Mouse (Mus musculus): Measurements from ENCODE around the gene AW011738.

AW011738 gene

GRCm38 (mm10) chr4:156203001-156203412 is at the start of gene AW011738:
Gene AW011738 (plus strand): TSS chr4:156203304.
- peak; percentile 82 for DNase-seq (ENCODE audit: extremely low spot score)

DNA sequence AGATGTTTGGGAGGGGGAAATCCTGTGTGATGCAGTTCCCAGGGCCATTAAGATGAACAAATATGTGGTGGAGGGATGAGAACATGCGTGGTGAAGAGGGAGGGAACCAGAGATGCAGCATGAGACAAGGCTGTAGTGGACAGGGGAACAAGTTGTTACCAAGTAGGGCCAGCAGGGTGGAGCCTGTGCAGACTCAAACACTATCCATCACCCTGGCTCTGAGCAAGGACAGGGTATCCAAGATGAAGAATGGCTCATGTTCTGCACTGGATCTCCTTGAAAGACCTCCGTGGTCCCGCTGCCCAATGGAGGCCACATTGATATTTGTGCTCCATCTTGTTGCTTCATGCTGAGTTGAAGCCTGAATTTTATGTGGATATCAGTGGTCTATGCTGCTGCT is 48.3 kb upstream of the AW011738 start:
- DNase-seq (ENCODE audit: extremely low spot score): no peak

DNA sequence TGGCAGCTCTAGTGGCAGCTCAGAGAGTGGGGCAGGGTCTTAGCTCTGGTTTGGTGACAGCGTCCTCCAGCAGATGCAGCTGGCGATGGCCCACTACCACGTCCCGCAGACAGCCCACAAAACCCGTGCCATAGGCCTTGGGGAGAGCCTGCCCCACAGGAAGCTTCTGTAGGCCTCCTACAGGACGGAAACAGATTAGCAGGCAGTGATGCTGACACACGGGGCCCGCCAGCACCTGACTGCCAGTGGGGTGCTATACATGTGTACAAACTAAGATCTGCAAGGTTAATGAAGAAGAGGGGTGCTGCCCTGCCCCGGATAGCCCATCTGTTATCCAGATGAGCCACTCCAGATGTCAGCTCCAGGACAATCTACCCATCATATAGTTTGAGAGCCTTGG is 36.6 kb upstream of the AW011738 start:
- DNase-seq (ENCODE audit: extremely low spot score): no peak

- no peak for DNase-seq (ENCODE audit: extremely low spot score)
Observed at GRCm38 (mm10) chr4:156168611-156169010, 34.5 kb upstream of the AW011738 start.

DNA sequence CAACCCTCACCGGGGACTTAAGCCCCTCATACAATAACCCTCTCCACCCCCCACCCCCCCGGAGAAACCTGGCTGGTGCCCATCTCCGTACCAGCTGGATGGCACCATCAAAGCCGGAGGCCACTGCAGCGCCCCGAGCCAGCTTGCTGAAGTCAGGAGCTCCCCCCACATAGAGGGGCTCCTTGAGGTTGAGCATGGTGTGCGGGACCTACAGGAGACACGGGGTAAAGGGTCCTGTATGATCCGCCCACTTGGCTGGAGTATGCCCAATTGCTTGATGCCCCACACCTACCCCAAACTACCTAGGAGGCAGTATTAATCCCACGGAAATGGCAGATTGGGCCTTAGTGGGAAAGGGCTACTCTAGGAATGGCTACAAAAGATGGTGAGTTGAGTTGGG is 34.0 kb upstream of the AW011738 start:
- DNase-seq (ENCODE audit: extremely low spot score): no peak

- no peak for DNase-seq (ENCODE audit: extremely low spot score)
Observed at GRCm38 (mm10) chr4:156171828-156172227, 31.3 kb upstream of the AW011738 start.

DNA sequence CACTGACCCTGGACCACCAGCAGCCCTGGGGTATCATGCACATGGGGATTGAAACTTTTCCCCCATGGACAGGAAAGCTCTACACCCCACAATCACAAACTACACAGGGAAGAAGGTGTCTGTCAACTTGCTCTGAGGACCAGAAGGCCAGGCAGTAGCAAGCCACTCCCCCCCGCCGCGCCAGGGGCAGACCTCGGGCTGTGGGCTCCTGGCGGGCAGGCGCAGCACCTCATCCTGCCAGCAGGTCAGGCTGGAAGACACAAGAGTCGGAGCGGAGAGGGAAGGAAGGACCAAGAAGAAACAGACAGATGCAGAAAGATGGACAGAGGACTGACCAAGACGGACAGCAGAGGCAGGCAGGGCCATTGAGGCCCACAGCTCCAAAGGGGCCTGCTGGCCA is 25.5 kb upstream of the AW011738 start:
- no peak for DNase-seq (ENCODE audit: extremely low spot score)

GRCm38 (mm10) chr4:156183747-156184146 is 19.4 kb upstream of the AW011738 start:
- no peak for DNase-seq (ENCODE audit: extremely low spot score)

DNA sequence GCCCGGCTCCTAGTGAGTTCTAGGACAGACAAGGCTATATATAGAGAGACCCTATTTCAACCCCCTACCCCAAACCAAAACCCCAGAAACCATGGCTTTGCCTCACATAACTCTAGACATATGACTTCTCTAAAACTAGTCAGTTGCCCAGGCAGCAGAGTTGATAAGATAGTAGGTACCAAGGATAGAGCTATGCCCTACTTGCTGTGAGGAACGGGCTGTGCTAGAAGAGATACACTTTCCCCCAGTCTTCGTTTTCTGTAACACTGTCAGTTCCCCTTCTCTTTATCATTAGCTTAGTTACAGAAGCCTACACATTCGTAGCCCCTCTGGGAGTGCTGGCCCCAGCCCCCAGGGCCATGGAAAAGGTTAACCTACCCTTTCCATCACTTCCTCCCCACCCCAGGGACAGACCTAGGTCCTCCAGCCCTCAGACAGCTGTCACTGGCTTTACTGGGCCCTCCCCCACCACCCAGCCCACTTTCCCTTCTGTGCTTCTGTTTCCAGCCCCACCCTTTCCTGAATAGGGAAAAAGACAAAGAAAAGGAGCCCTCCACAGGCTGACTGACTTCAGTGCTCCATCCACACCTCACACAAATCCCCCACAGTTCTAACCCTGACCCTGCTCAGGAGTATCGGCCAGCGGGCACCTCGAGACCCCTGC is 18.7 kb upstream of the AW011738 start:
- no peak for DNase-seq (ENCODE audit: extremely low spot score)

GRCm38 (mm10) chr4:156185456-156185949 is 17.6 kb upstream of the AW011738 start:
- DNase-seq (ENCODE audit: extremely low spot score): no peak

GRCm38 (mm10) chr4:156185950-156186850 is 16.9 kb upstream of the AW011738 start:
- peak; percentile 72 for DNase-seq (ENCODE audit: extremely low spot score)

DNA sequence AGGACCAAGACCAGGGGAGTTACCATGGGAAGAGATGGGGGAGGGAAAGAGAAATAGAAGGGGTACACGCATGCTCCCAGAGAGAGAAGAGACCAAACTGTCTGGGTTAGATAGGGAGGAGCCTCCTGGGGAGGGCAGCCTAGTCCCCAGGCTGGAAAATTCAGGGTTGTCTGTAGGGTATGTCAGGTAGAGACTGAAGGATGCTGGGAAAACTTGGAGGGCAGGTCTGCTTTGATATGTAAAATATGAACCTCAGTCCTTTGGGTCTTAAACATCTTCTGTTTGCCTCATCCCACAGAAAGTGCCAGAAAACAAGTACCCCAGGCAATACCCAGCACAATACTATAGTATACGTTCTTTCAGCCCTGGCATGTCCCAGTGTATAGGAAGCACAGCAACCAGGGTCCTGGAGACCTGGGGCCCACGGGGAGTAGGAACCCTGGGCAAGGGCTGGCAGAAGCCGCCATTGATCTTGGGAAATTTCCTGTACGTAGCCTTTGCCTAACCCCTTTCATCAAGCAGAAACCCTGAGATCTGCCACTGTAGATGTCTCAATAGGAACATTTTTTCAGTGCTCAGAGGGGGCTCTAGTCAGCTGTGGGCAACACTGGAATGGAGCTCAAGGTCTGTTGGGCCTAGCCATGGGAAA is 14.8 kb upstream of the AW011738 start:
- no peak for DNase-seq (ENCODE audit: extremely low spot score)

DNA sequence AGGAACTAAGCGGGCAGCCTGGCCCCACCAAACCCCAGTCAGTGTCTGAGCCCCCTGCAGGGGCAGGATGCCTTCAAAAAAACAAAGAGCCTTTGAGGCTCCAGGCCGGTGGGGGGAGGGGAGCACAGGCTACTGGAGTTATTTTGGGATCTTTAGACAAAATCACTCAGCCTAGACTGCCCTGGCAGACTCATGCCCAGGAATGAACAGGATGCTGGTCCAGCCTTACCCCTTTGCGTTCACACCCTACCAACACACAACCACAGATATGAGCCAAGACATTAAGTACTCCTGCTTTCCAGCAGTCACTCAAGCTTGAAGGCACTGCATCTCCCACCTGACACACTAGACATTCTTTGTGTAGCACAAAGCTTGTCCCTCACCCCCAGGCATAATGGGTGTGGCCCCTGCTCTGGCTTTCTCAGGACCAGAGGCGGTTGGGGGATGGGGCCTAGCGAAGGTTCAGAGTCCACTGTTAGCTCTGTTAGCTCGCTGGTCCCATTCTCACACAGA is 14.2 kb upstream of the AW011738 start:
- peak; percentile 65 for DNase-seq (ENCODE audit: extremely low spot score)

DNA sequence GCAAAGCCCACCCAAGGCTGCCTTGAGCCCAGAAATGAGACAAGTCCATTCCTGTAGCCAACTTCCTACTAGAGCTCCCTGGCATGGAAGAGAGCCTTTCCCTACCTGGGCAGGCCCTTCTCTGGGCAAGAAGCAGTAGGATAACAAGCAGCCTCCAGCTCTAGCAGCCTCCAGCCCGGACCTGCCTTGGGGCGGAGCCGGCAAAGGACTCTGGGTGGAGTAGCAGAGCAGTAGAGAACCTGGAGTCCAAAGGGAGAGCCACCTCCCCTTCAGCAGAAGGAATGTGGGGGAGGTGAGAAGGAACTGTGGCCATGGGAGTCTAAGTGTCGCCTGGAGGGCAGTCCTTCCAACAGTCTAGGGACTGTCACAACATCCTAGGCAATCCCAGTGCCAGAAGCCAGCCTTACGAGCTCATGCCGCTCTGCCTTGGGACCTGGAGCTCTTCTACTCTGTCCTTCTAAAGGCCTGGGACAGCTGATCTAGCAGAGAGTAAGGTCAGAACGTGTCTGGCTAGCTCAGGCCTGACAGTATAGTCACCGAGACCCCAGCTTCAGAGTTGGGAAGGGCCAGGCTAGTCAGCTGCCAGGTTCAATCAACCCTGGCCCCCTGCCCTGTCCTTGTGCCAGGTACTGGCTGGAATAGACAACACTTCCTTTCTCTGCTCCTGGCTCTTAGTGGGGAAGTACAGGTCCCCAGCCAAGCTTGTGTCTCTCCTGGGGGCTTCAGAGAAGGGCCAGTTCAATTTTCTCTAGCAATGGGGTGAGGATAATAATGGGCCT is 10.5 kb upstream of the AW011738 start:
- DNase-seq (ENCODE audit: extremely low spot score): no peak

GRCm38 (mm10) chr4:156193200-156193590 is 9.9 kb upstream of the AW011738 start:
- DNase-seq (ENCODE audit: extremely low spot score): peak; percentile 48

DNA sequence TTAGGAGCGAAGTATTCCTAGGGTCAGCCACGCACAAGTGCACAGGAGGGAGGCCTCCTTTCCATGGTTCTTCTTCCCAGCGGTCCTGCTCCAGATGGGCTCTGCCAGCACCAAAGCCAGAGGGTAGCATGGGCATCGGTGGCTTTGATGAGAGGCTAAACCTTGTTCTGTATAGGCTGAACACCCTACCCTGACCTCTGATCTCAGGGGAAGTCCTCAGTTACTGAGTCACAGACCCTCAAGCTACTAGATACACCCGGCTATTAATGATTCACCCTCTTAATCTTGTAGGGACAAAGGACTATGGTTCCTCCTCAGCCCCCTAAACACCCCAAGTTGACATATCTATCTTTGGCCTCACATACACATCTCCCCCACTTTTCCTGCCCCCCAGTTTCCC is 9.2 kb upstream of the AW011738 start:
- no peak for DNase-seq (ENCODE audit: extremely low spot score)

- peak; percentile 60 for DNase-seq (ENCODE audit: extremely low spot score)
Observed at GRCm38 (mm10) chr4:156194346-156194745, 8.8 kb upstream of the AW011738 start.

GRCm38 (mm10) chr4:156195927-156196870 is 6.9 kb upstream of the AW011738 start:
- DNase-seq (ENCODE audit: extremely low spot score): peak; percentile 57

GRCm38 (mm10) chr4:156197131-156197828 is 5.8 kb upstream of the AW011738 start, which contains the start of gene Agrn:
Gene Agrn (minus strand): TSS chr4:156197488.
- no peak for DNase-seq (ENCODE audit: extremely low spot score)

GRCm38 (mm10) chr4:156197829-156198205 is 5.3 kb upstream of the AW011738 start:
- peak; percentile 96 for DNase-seq (ENCODE audit: extremely low spot score)

All from embryo, embryonic 9.5 days (tissue).